Mouse (Mus musculus) liver, adult 2 months (tissue): ENCODE data around the gene Hhatl.

ENCODE experiments used
- CTCF ChIP-seq: fragments of 200-500 bp; IDR thresholded peaks from 2 replicates; pipeline ENCODE4 v1.5.1; 2011; ENCODE audit warnings: low read depth, low read length, control low read depth
- POLR2A ChIP-seq: fragments of 200-500 bp; IDR thresholded peaks from 2 replicates; pipeline ENCODE4 v1.6.1; 2011; ENCODE audit warnings: low read length, control low read depth; ENCODE audit not compliant: insufficient read depth; ENCODE audit errors: extremely low read depth

DNA sequence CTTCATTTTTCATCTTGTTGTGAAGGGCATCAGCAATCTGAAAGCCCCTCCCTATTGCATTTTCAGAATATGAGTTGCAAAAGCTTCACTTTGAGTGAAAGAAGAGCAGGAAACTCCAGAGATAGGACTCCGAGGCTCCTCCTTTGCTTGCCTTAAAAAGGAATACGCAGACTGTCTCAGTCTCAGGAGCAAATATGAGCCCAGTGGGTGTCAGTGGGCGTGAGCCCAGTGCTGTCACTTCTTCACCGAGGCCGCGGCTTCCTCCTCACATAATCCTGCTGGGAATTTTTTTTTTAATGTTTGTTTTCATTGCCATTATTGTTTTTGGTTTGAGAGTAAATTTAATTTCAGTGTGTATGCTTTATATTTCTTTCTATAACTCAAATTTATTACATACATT is 51.8 kb downstream of the Hhatl start:
- TF ChIP-seq POLR2A (no peak), CTCF (no peak)
